ENCODE assay signal across 1 mouse cellular context in genomic region chr3:96854376-96854775, GRCm38 (mm10).
TF ChIP-seq lines count a peak whose summit lies in the region.

No protein-coding gene starts in this region.

TF ChIP-seq in ES-E14, 5 proteins besides CTCF, POLR2A, EP300 and RAD21:
- TF ChIP-seq ZC3H11A (IDR thresholded peaks at IDR 0.05; ENCODE audit: borderline replicate concordance, low read depth, low read length) (no peak), CHD2 (IDR thresholded peaks at IDR 0.05; ENCODE audit: low read depth, low read length) (no peak), ZNF384 (IDR thresholded peaks at IDR 0.05; ENCODE audit: low read depth, low read length) (no peak), MAFK (IDR thresholded peaks at IDR 0.05; ENCODE audit: insufficient read depth, low read depth, low read length) (no peak), HCFC1 (IDR thresholded peaks at IDR 0.05; ENCODE audit: borderline replicate concordance, insufficient read depth, low read length) (no peak)
